Mouse (Mus musculus): Measurements from ENCODE around the gene Polr2e. TPM values are rescaled to one million over a fixed set of nuclear protein-coding genes. Genes with fewer than 3 reads are reported as not detected.
A peak's percentile ranks its signal among the peaks of the same experiment; 100 is the strongest.

The Polr2e gene
- total and polyA plus RNA-seq, 2 experiments, result 26.4 to 74.6 TPM

- H3K9ac ChIP-seq (ENCODE audit: low read depth, low read length), result no peak overlapping the region
- DNase-seq (ENCODE audit: extremely low read depth, low read depth, low spot score), result no peak
- 0 out of 2 replicates have a peak, but pooled peaks have one; percentile 12 for TF ChIP-seq CTCF (IDR thresholded peaks at IDR 0.05; ENCODE audit: low read depth, low read length)
- no peak for TF ChIP-seq POLR2A (IDR thresholded peaks at IDR 0.05; ENCODE audit: extremely low read depth, insufficient read depth, low read length)
- 77% methylated on average over 18 of the region's 18 CpGs for WGBS
- no peaks in the 10 kb centered on the region for H3K4me1 ChIP-seq (ENCODE audit: control insufficient read depth, insufficient read depth, low read length)
- H3K27ac ChIP-seq (replicated peaks; ENCODE audit: insufficient read depth, low read depth, low read length), result no peak overlapping the region
- no peak overlapping the region for H3K4me3 ChIP-seq (ENCODE audit: insufficient read depth, low read depth, low read length)
- no peaks in the 10 kb centered on the region for H3K36me3 ChIP-seq (ENCODE audit: control insufficient read depth, insufficient read depth, low read length)
- no peaks in the 10 kb centered on the region for H3K79me2 ChIP-seq (ENCODE audit: control insufficient read depth, insufficient read depth, low read length)
- no peaks in the 10 kb centered on the region for H3K27me3 ChIP-seq (ENCODE audit: control insufficient read depth, insufficient read depth, low read length)
Measured at GRCm38 (mm10) chr10:80020603-80021319, 18.8 kb downstream of the Polr2e start.

GRCm38 (mm10) chr10:80020191-80020590 lies 19.4 kb downstream of the Polr2e start:
- DNase-seq (ENCODE audit: extremely low read depth, low read depth, low spot score), result no peak
- no peaks in the 10 kb centered on the region for H3K36me3 ChIP-seq (ENCODE audit: control insufficient read depth, insufficient read depth, low read length)
- 61% methylated on average over 11 of the region's 11 CpGs for WGBS
- no peaks in the 10 kb centered on the region for H3K27me3 ChIP-seq (ENCODE audit: control insufficient read depth, insufficient read depth, low read length)
- H3K4me1 ChIP-seq (ENCODE audit: control insufficient read depth, insufficient read depth, low read length), result no peaks in the 10 kb centered on the region
- no peaks in the 10 kb centered on the region for H3K79me2 ChIP-seq (ENCODE audit: control insufficient read depth, insufficient read depth, low read length)
- no peak overlapping the region for H3K9ac ChIP-seq (ENCODE audit: low read depth, low read length)
- H3K27ac ChIP-seq (replicated peaks; ENCODE audit: insufficient read depth, low read depth, low read length), result no peak overlapping the region
- no peak for TF ChIP-seq CTCF (IDR thresholded peaks at IDR 0.05; ENCODE audit: low read depth, low read length)
- TF ChIP-seq POLR2A (IDR thresholded peaks at IDR 0.05; ENCODE audit: extremely low read depth, insufficient read depth, low read length), result no peak
- H3K4me3 ChIP-seq (ENCODE audit: insufficient read depth, low read depth, low read length), result no peak overlapping the region

GRCm38 (mm10) chr10:80019471-80020131 lies 20.0 kb downstream of the Polr2e start:
- TF ChIP-seq CTCF (IDR thresholded peaks at IDR 0.05; ENCODE audit: low read depth, low read length), result no peak
- TF ChIP-seq POLR2A (IDR thresholded peaks at IDR 0.05; ENCODE audit: extremely low read depth, insufficient read depth, low read length), result no peak
- Histone ChIP-seq H3K79me2 (ENCODE audit: control insufficient read depth, insufficient read depth, low read length) (no peaks in the 10 kb centered on the region), H3K36me3 (ENCODE audit: control insufficient read depth, insufficient read depth, low read length) (no peaks in the 10 kb centered on the region), H3K9ac (ENCODE audit: low read depth, low read length) (0 out of 2 replicates have a peak overlapping the region, but pooled peaks have one; percentile 26), H3K27me3 (ENCODE audit: control insufficient read depth, insufficient read depth, low read length) (no peaks in the 10 kb centered on the region), H3K4me1 (ENCODE audit: control insufficient read depth, insufficient read depth, low read length) (no peaks in the 10 kb centered on the region), H3K4me3 (ENCODE audit: insufficient read depth, low read depth, low read length) (peak overlapping the region; percentile 14; the same call in 1 of the 2 replicates), H3K27ac (replicated peaks; ENCODE audit: insufficient read depth, low read depth, low read length) (peak overlapping the region; percentile 39)
- 26% methylated on average over 20 of the region's 20 CpGs for WGBS
- DNase-seq (ENCODE audit: extremely low read depth, low read depth, low spot score), result no peak

- H3K4me3 ChIP-seq (ENCODE audit: insufficient read depth, low read depth, low read length), result peak overlapping the region; percentile 34; the same call in 1 of the 2 replicates
- TF ChIP-seq CTCF (IDR thresholded peaks at IDR 0.05; ENCODE audit: low read depth, low read length) (no peak), POLR2A (IDR thresholded peaks at IDR 0.05; ENCODE audit: extremely low read depth, insufficient read depth, low read length) (no peak)
- peak overlapping the region; percentile 75 for H3K27ac ChIP-seq (replicated peaks; ENCODE audit: insufficient read depth, low read depth, low read length)
- DNase-seq (ENCODE audit: extremely low read depth, low read depth, low spot score), result no peak
- no peaks in the 10 kb centered on the region for H3K4me1 ChIP-seq (ENCODE audit: control insufficient read depth, insufficient read depth, low read length)
- H3K79me2 ChIP-seq (ENCODE audit: control insufficient read depth, insufficient read depth, low read length), result no peaks in the 10 kb centered on the region
- H3K27me3 ChIP-seq (ENCODE audit: control insufficient read depth, insufficient read depth, low read length), result no peaks in the 10 kb centered on the region
- WGBS, result 16% methylated on average over 15 of the region's 15 CpGs
- no peaks in the 10 kb centered on the region for H3K36me3 ChIP-seq (ENCODE audit: control insufficient read depth, insufficient read depth, low read length)
- peak overlapping the region; percentile 55 for H3K9ac ChIP-seq (ENCODE audit: low read depth, low read length)
Measured at GRCm38 (mm10) chr10:80018739-80019297, 20.8 kb downstream of the Polr2e start.

GRCm38 (mm10) chr10:80017771-80018170 lies 21.8 kb downstream of the Polr2e start:
- H3K4me3 ChIP-seq (ENCODE audit: insufficient read depth, low read depth, low read length), result peak overlapping the region; percentile 35
- H3K36me3 ChIP-seq (ENCODE audit: control insufficient read depth, insufficient read depth, low read length), result no peaks in the 10 kb centered on the region
- H3K4me1 ChIP-seq (ENCODE audit: control insufficient read depth, insufficient read depth, low read length), result no peaks in the 10 kb centered on the region
- peak overlapping the region; percentile 70 for H3K9ac ChIP-seq (ENCODE audit: low read depth, low read length)
- no peaks in the 10 kb centered on the region for H3K79me2 ChIP-seq (ENCODE audit: control insufficient read depth, insufficient read depth, low read length)
- 75% methylated on average over 14 of the region's 14 CpGs for WGBS
- H3K27me3 ChIP-seq (ENCODE audit: control insufficient read depth, insufficient read depth, low read length), result no peaks in the 10 kb centered on the region
- H3K27ac ChIP-seq (replicated peaks; ENCODE audit: insufficient read depth, low read depth, low read length), result peak overlapping the region; percentile 29
- DNase-seq (ENCODE audit: extremely low read depth, low read depth, low spot score), result no peak
- no peak for TF ChIP-seq POLR2A (IDR thresholded peaks at IDR 0.05; ENCODE audit: extremely low read depth, insufficient read depth, low read length)
- TF ChIP-seq CTCF (IDR thresholded peaks at IDR 0.05; ENCODE audit: low read depth, low read length), result no peak
